Mouse (Mus musculus) urinary bladder, postnatal 25 days (tissue): ENCODE data around the gene Prrt1.

Source experiments
- DNase-seq: peaks from one replicate; pipeline ENCODE4 v3.0.0; 2022; ENCODE audit warnings: low spot score

Gene Prrt1

GRCm38 (mm10) chr17:34627943-34628643 lies 1.2 kb upstream of the Prrt1 start, which contains the start of gene Ppt2:
Gene Ppt2, minus strand, starts transcription at chr17:34628510.
- peak; percentile 43 for DNase-seq

- no peak for DNase-seq
Observed at GRCm38 (mm10) chr17:34628644-34628967, 727 bp upstream of the Prrt1 start.

GRCm38 (mm10) chr17:34629796-34630603 lies 667 bp downstream of the Prrt1 start:
- no peak for DNase-seq

GRCm38 (mm10) chr17:34630761-34631301 lies 1.5 kb downstream of the Prrt1 start:
- no peak for DNase-seq

GRCm38 (mm10) chr17:34631647-34632046 lies 2.3 kb downstream of the Prrt1 start:
- no peak for DNase-seq

GRCm38 (mm10) chr17:34632261-34632691 lies 2.9 kb downstream of the Prrt1 start:
- peak; percentile 72 for DNase-seq

GRCm38 (mm10) chr17:34635671-34636070 lies 6.3 kb downstream of the Prrt1 start:
- no peak for DNase-seq

- DNase-seq = no peak
Observed at GRCm38 (mm10) chr17:34637459-34637858, 8.1 kb downstream of the Prrt1 start.

- DNase-seq = no peak
Observed at GRCm38 (mm10) chr17:34639461-34640255, 10.3 kb downstream of the Prrt1 start.

- DNase-seq = no peak
Observed at GRCm38 (mm10) chr17:34640778-34641601, 11.7 kb downstream of the Prrt1 start.

GRCm38 (mm10) chr17:34641945-34642344 lies 12.6 kb downstream of the Prrt1 start:
- DNase-seq = no peak

GRCm38 (mm10) chr17:34643379-34643778 lies 14.0 kb downstream of the Prrt1 start:
- DNase-seq = no peak

- no peak for DNase-seq
Observed at GRCm38 (mm10) chr17:34643944-34644343, 14.6 kb downstream of the Prrt1 start.

- DNase-seq = peak; percentile 90
Observed at GRCm38 (mm10) chr17:34644608-34645007, 15.3 kb downstream of the Prrt1 start, which contains the start of gene Fkbpl. Gene Fkbpl, plus strand, starts transcription at chr17:34644764.

- DNase-seq = no peak
Observed at GRCm38 (mm10) chr17:34645256-34645829, 16.0 kb downstream of the Prrt1 start.

- DNase-seq = no peak
Observed at GRCm38 (mm10) chr17:34645831-34646511, 16.6 kb downstream of the Prrt1 start.

GRCm38 (mm10) chr17:34646906-34647787 lies 17.8 kb downstream of the Prrt1 start, which contains the start of gene Atf6b:
Gene Atf6b, plus strand, starts transcription at chr17:34647146.
- DNase-seq = peak; percentile 76

GRCm38 (mm10) chr17:34648141-34648890 lies 19.0 kb downstream of the Prrt1 start:
- no peak for DNase-seq
